8 mouse cellular contexts compared by ENCODE assay signal in the genomic region with DNA sequence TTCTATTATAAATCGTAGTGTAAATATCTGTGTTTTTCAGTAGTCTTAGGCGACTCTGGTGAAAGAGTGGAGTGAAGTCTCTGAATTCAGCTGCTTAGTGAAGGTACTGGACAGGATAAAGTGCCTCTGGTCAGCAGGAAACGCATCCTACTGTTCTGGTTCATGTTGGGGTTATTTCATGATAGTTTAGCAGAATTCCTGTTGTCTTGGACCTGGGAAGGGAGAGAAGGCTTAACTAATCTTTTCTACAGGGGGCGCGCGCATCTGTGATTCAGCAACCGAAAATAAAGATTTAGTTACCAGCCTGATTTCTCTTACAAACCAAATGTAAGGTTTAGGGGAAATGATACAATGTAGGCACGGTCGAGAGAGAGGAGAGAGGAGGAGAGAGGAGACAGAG. TPM values are rescaled to one million over a fixed set of nuclear protein-coding genes. Genes with fewer than 3 reads are reported as not detected.
A peak's percentile ranks its signal among the peaks of the same experiment; 100 is the strongest.
DNase-seq lines count a peak whose midpoint lies in the region; ATAC-seq and TF ChIP-seq lines count a peak whose summit lies in the region.

No protein-coding gene starts in this region.

- H3K4me2 ChIP-seq in forebrain, embryonic 11.5 days (ENCODE audit: low read depth, low read length, severe bottlenecking): peak overlapping the region; percentile 86
- H3K4me2 ChIP-seq in hindbrain, embryonic 15.5 days: peak overlapping the region; percentile 81
- peak overlapping the region; percentile 72 for H3K4me2 ChIP-seq in limb, embryonic 15.5 days
- H3K4me2 ChIP-seq in myocyte (ENCODE audit: low read depth): peak overlapping the region; percentile 95

- peaks cover 8% of the 10 kb centered on the region for H3K4me1 ChIP-seq in forebrain, embryonic 11.5 days (replicated peaks; ENCODE audit: control insufficient read depth, insufficient read depth, low read length)
- peaks cover 26% of the 10 kb centered on the region for H3K4me1 ChIP-seq in hindbrain, embryonic 15.5 days (replicated peaks)
- peaks cover 21% of the 10 kb centered on the region for H3K4me1 ChIP-seq in limb, embryonic 15.5 days

- no peak for TF ChIP-seq POLR2A in myocyte (IDR thresholded peaks at IDR 0.05; ENCODE audit: insufficient read length, low read depth)

- TF ChIP-seq CTCF in left cerebral cortex, adult 2 months (IDR thresholded peaks at IDR 0.05): peak; percentile 40

- no peaks in the 10 kb centered on the region for H3K9me3 ChIP-seq in forebrain, embryonic 11.5 days (ENCODE audit: control insufficient read depth, low read length)
- H3K9me3 ChIP-seq in hindbrain, embryonic 15.5 days: no peaks in the 10 kb centered on the region
- no peaks in the 10 kb centered on the region for H3K9me3 ChIP-seq in limb, embryonic 15.5 days

- H3K9ac ChIP-seq in forebrain, embryonic 11.5 days (ENCODE audit: low read length): peak overlapping the region; percentile 66; the same call in 1 of the 2 replicates
- peak overlapping the region; percentile 39; the same call in 1 of the 2 replicates for H3K9ac ChIP-seq in hindbrain, embryonic 15.5 days
- peak overlapping the region; percentile 63; the same call in 1 of the 2 replicates for H3K9ac ChIP-seq in limb, embryonic 15.5 days

- 0 out of 2 replicates have a peak overlapping the region, but pooled peaks have one; percentile 17 for H3K4me3 ChIP-seq in left cerebral cortex, adult 2 months
- H3K4me3 ChIP-seq in forebrain, embryonic 11.5 days (ENCODE audit: low read depth, low read length): peak overlapping the region; percentile 99
- peak overlapping the region; percentile 99 for H3K4me3 ChIP-seq in hindbrain, embryonic 15.5 days
- H3K4me3 ChIP-seq in limb, embryonic 15.5 days: peak overlapping the region; percentile 99
- H3K4me3 ChIP-seq in myocyte: peak overlapping the region; percentile 57

- WGBS in forebrain, embryonic 11.5 days: 16% methylated on average over 9 of the region's 9 CpGs
- WGBS in hindbrain, embryonic 15.5 days: 19% methylated on average over 9 of the region's 9 CpGs
- WGBS in limb, embryonic 15.5 days: 14% methylated on average over 9 of the region's 9 CpGs

- intact Hi-C loops in left cerebral cortex, adult 2 months (cut with DNase I): no loop called here
- intact Hi-C loops in left cerebral cortex, postnatal 36 days (cut with DNase I): loop anchor here (5.0 kb wide), 1 partner anchor 36 kb away; the partner anchor contains the start of genes Catsper2 and Pdia3

- no peak for DNase-seq in left cerebral cortex, adult 2 months (ENCODE audit: extremely low spot score in 1 of 2, low spot score in 2 of 2)
- no peak for DNase-seq in left cerebral cortex, postnatal 36 days (ENCODE audit: low spot score in 2 of 2)
- DNase-seq in R1 (ENCODE audit: low read depth, low spot score): peak; percentile 47
- no peak for DNase-seq in forebrain, embryonic 11.5 days (ENCODE audit: low spot score)
- no peak for DNase-seq in frontal cortex, postnatal 14 days (ENCODE audit: low spot score in 2 of 2)

- H3ac ChIP-seq in myocyte (ENCODE audit: control insufficient read depth, insufficient read length): no peak overlapping the region

- no peaks in the 10 kb centered on the region for H3K27me3 ChIP-seq in forebrain, embryonic 11.5 days (ENCODE audit: control insufficient read depth, insufficient read depth, low read length)
- H3K27me3 ChIP-seq in hindbrain, embryonic 15.5 days: peaks cover 6% of the 10 kb centered on the region; the same call in 1 of the 2 replicates
- H3K27me3 ChIP-seq in limb, embryonic 15.5 days: no peaks in the 10 kb centered on the region
- no peaks in the 10 kb centered on the region for H3K27me3 ChIP-seq in myocyte (ENCODE audit: control insufficient read depth, insufficient read depth, insufficient read length)

- peaks cover 33% of the 10 kb centered on the region for H3K79me2 ChIP-seq in myocyte (ENCODE audit: control insufficient read depth, insufficient read depth)

- no peak for ATAC-seq in forebrain, embryonic 11.5 days (replicated peaks; ENCODE audit: low FRiP score)
- ATAC-seq in hindbrain, embryonic 15.5 days (ENCODE audit: low FRiP score, low read depth): no peak
- ATAC-seq in limb, embryonic 15.5 days (ENCODE audit: insufficient number of reproducible peaks, low FRiP score, low TSS enrichment, low read depth): no peak

- H3K27ac ChIP-seq in left cerebral cortex, adult 2 months: peak overlapping the region; percentile 9; the same call in 1 of the 2 replicates
- H3K27ac ChIP-seq in forebrain, embryonic 11.5 days (ENCODE audit: low read depth, low read length): peak overlapping the region; percentile 75; the same call in 1 of the 2 replicates
- peak overlapping the region; percentile 98 for H3K27ac ChIP-seq in hindbrain, embryonic 15.5 days (replicated peaks)
- peak overlapping the region; percentile 97 for H3K27ac ChIP-seq in limb, embryonic 15.5 days

- no peaks in the 10 kb centered on the region; the same call in none of the 2 replicates for H3K36me3 ChIP-seq in forebrain, embryonic 11.5 days (ENCODE audit: control insufficient read depth, insufficient read depth, low read length)
- H3K36me3 ChIP-seq in hindbrain, embryonic 15.5 days: peaks cover 9% of the 10 kb centered on the region
- H3K36me3 ChIP-seq in limb, embryonic 15.5 days: peaks cover 13% of the 10 kb centered on the region
- peaks cover 15% of the 10 kb centered on the region for H3K36me3 ChIP-seq in myocyte (ENCODE audit: control insufficient read depth, insufficient read depth)

TF ChIP-seq in myocyte, 11 proteins besides CTCF, POLR2A, EP300 and RAD21:
- TF ChIP-seq POLR2AphosphoS2 (IDR thresholded peaks at IDR 0.05; ENCODE audit: insufficient read length, low read depth): no peak
- no peak for TF ChIP-seq MYOD1 (IDR thresholded peaks at IDR 0.05; ENCODE audit: control insufficient read depth in 1 of 3, insufficient read length in 2 of 3, low read depth in 2 of 3)
- no peak for TF ChIP-seq E2F4 (IDR thresholded peaks at IDR 0.05; ENCODE audit: insufficient read depth)
- no peak for TF ChIP-seq USF1 (IDR thresholded peaks at IDR 0.05; ENCODE audit: low read depth)
- no peak for TF ChIP-seq CEBPB (IDR thresholded peaks at IDR 0.05; ENCODE audit: insufficient read depth, poor library complexity, severe bottlenecking)
- TF ChIP-seq TCF12 (IDR thresholded peaks at IDR 0.05; ENCODE audit: insufficient read depth, poor library complexity, severe bottlenecking): no peak
- TF ChIP-seq SRF (IDR thresholded peaks at IDR 0.05; ENCODE audit: control insufficient read depth, insufficient read length, low read depth): no peak
- TF ChIP-seq MAX (IDR thresholded peaks at IDR 0.05; ENCODE audit: low read depth): no peak
- TF ChIP-seq MYOG (IDR thresholded peaks at IDR 0.05; ENCODE audit: control insufficient read depth in 1 of 3, insufficient read depth in 1 of 3, insufficient read length in 2 of 3, low read depth in 2 of 3): no peak
- no peak for TF ChIP-seq TCF3 (IDR thresholded peaks at IDR 0.05; ENCODE audit: insufficient read length, low read depth)
- TF ChIP-seq REST (IDR thresholded peaks at IDR 0.05; ENCODE audit: insufficient read depth, insufficient read length): no peak

RNA-seq across cellular contexts. Expression of gene Serf2, which starts 0.9 kb away (rescaled TPM):
- total RNA-seq in left cerebral cortex, adult 2 months (2021): 100 to 1,000 TPM; 152 to 164 TPM
- 100 to 1,000 TPM; 171 to 191 TPM for total RNA-seq in left cerebral cortex, postnatal 36 days (2021)
- polyA plus RNA-seq in forebrain, embryonic 11.5 days (2014; fragmentation: Nextera tagmentation; extraction: Ambion mirVana): 431 and 446 TPM in 2 replicates
- 281 and 313 TPM in 2 replicates for polyA plus RNA-seq in hindbrain, embryonic 15.5 days (2015; fragmentation: Nextera tagmentation; extraction: Ambion mirVana)
- polyA plus RNA-seq in limb, embryonic 15.5 days (2015; fragmentation: Nextera tagmentation; extraction: Ambion mirVana): 552 and 557 TPM in 2 replicates
- polyA plus RNA-seq in myocyte (2012; fragmentation: generic; extraction: Trizol): 891 TPM

RNA-seq across cellular contexts. Expression of gene Ell3, which starts 4.1 kb away (rescaled TPM):
- total RNA-seq in left cerebral cortex, adult 2 months (2021): not detected
- total RNA-seq in left cerebral cortex, postnatal 36 days (2021): under 1 TPM in 1 of 2 experiments, not detected in 1; 0.20 TPM
- 2.7 and 3.2 TPM in 2 replicates for polyA plus RNA-seq in forebrain, embryonic 11.5 days (2014; fragmentation: Nextera tagmentation; extraction: Ambion mirVana)
- 2.2 and 2.4 TPM in 2 replicates for polyA plus RNA-seq in hindbrain, embryonic 15.5 days (2015; fragmentation: Nextera tagmentation; extraction: Ambion mirVana)
- polyA plus RNA-seq in limb, embryonic 15.5 days (2015; fragmentation: Nextera tagmentation; extraction: Ambion mirVana): 8.8 and 9.5 TPM in 2 replicates
- polyA plus RNA-seq in myocyte (2012; fragmentation: generic; extraction: Trizol): 0.05 TPM

RNA-seq across cellular contexts. Expression of gene Hypk, which starts 5.0 kb away (rescaled TPM):
- 10 to 100 TPM; 22.7 to 23.1 TPM for total RNA-seq in left cerebral cortex, adult 2 months (2021)
- 10 to 100 TPM; 20.3 to 22.6 TPM for total RNA-seq in left cerebral cortex, postnatal 36 days (2021)
- polyA plus RNA-seq in forebrain, embryonic 11.5 days (2014; fragmentation: Nextera tagmentation; extraction: Ambion mirVana): 106 and 123 TPM in 2 replicates
- 110 and 112 TPM in 2 replicates for polyA plus RNA-seq in hindbrain, embryonic 15.5 days (2015; fragmentation: Nextera tagmentation; extraction: Ambion mirVana)
- 116 and 126 TPM in 2 replicates for polyA plus RNA-seq in limb, embryonic 15.5 days (2015; fragmentation: Nextera tagmentation; extraction: Ambion mirVana)
- polyA plus RNA-seq in myocyte (2012; fragmentation: generic; extraction: Trizol): 26.4 TPM

RNA-seq across cellular contexts. Expression of gene Serinc4, which starts 8.4 kb away (rescaled TPM):
- under 1 TPM; 0.21 to 0.54 TPM for total RNA-seq in left cerebral cortex, adult 2 months (2021)
- under 1 TPM; 0.27 to 0.39 TPM for total RNA-seq in left cerebral cortex, postnatal 36 days (2021)
- 0.49 and 1.1 TPM in 2 replicates for polyA plus RNA-seq in forebrain, embryonic 11.5 days (2014; fragmentation: Nextera tagmentation; extraction: Ambion mirVana)
- polyA plus RNA-seq in hindbrain, embryonic 15.5 days (2015; fragmentation: Nextera tagmentation; extraction: Ambion mirVana): 0.73 and 1.3 TPM in 2 replicates
- 0.12 and 0.25 TPM in 2 replicates for polyA plus RNA-seq in limb, embryonic 15.5 days (2015; fragmentation: Nextera tagmentation; extraction: Ambion mirVana)
- polyA plus RNA-seq in myocyte (2012; fragmentation: generic; extraction: Trizol): 0.32 TPM

RNA-seq across cellular contexts. Expression of gene Mfap1b, which starts 25.7 kb away (rescaled TPM):
- total RNA-seq in left cerebral cortex, adult 2 months (2021): 10 to 100 TPM; 40.9 to 41.5 TPM
- 10 to 100 TPM; 40.1 to 42.3 TPM for total RNA-seq in left cerebral cortex, postnatal 36 days (2021)
- 62.6 and 64.1 TPM in 2 replicates for polyA plus RNA-seq in forebrain, embryonic 11.5 days (2014; fragmentation: Nextera tagmentation; extraction: Ambion mirVana)
- 68.0 and 70.6 TPM in 2 replicates for polyA plus RNA-seq in hindbrain, embryonic 15.5 days (2015; fragmentation: Nextera tagmentation; extraction: Ambion mirVana)
- polyA plus RNA-seq in limb, embryonic 15.5 days (2015; fragmentation: Nextera tagmentation; extraction: Ambion mirVana): 61.3 and 64.4 TPM in 2 replicates
- polyA plus RNA-seq in myocyte (2012; fragmentation: generic; extraction: Trizol): 13.1 TPM

Comparison
In these comparisons a context has a peak if more than half of its experiments do, and no peak if none do; other contexts are left out.
1. H3K27ac ChIP-seq: peak in every context shown above with its lines; median percentile 98 in hindbrain, embryonic 15.5 days; 97 in limb, embryonic 15.5 days; 75 in forebrain, embryonic 11.5 days; 9 in left cerebral cortex, adult 2 months.
2. H3K4me3 ChIP-seq: peak in every context shown above with its lines; median percentile 99 in forebrain, embryonic 11.5 days; 99 in hindbrain, embryonic 15.5 days; 99 in limb, embryonic 15.5 days; 57 in myocyte; 17 in left cerebral cortex, adult 2 months.